Mouse (Mus musculus): ENCODE measurements around the gene C530008M17Rik. TPM values are rescaled to one million over a fixed set of nuclear protein-coding genes. Genes with fewer than 3 reads are reported as not detected.

Gene C530008M17Rik
- polyA plus RNA-seq, 1 experiment = 5.4 TPM

- no peaks in the 10 kb centered on the region for H3K9me3 ChIP-seq (ENCODE audit: control insufficient read depth, low read length)
- H3K36me3 ChIP-seq (ENCODE audit: control insufficient read depth) = peaks cover 53% of the 10 kb centered on the region
- no peak for TF ChIP-seq TAL1 (IDR thresholded peaks at IDR 0.05; ENCODE audit: low read length)
- no peak for TF ChIP-seq GATA1 (IDR thresholded peaks at IDR 0.05; ENCODE audit: low read length)
- H3K4me1 ChIP-seq (ENCODE audit: control insufficient read depth) = peaks cover 15% of the 10 kb centered on the region
- no peaks in the 10 kb centered on the region for H3K27me3 ChIP-seq (ENCODE audit: control insufficient read depth)
- H3K4me3 ChIP-seq (replicated peaks) = no peak overlapping the region
These were observed 51.7 kb downstream of the C530008M17Rik start for GRCm38 (mm10) chr5:76708004-76708403.

GRCm38 (mm10) chr5:76713743-76714142 is 57.4 kb downstream of the C530008M17Rik start:
- Histone ChIP-seq H3K4me1 (ENCODE audit: control insufficient read depth) (no peaks in the 10 kb centered on the region; the same call in 1 of the 2 replicates), H3K4me3 (replicated peaks) (no peak overlapping the region), H3K9me3 (ENCODE audit: control insufficient read depth, low read length) (no peaks in the 10 kb centered on the region), H3K27me3 (ENCODE audit: control insufficient read depth) (no peaks in the 10 kb centered on the region), H3K36me3 (ENCODE audit: control insufficient read depth) (peaks cover 27% of the 10 kb centered on the region)
- TF ChIP-seq GATA1 (IDR thresholded peaks at IDR 0.05; ENCODE audit: low read length) (no peak), TAL1 (IDR thresholded peaks at IDR 0.05; ENCODE audit: low read length) (no peak)

- no peak for TF ChIP-seq TAL1 (IDR thresholded peaks at IDR 0.05; ENCODE audit: low read length)
- no peak for TF ChIP-seq GATA1 (IDR thresholded peaks at IDR 0.05; ENCODE audit: low read length)
- Histone ChIP-seq H3K27me3 (ENCODE audit: control insufficient read depth) (no peaks in the 10 kb centered on the region), H3K4me3 (replicated peaks) (no peak overlapping the region), H3K4me1 (ENCODE audit: control insufficient read depth) (no peaks in the 10 kb centered on the region), H3K9me3 (ENCODE audit: control insufficient read depth, low read length) (peaks cover 22% of the 10 kb centered on the region), H3K36me3 (ENCODE audit: control insufficient read depth) (peaks cover 51% of the 10 kb centered on the region)
These were observed 63.6 kb downstream of the C530008M17Rik start for GRCm38 (mm10) chr5:76719954-76720353.

GRCm38 (mm10) chr5:76724878-76725277 is 68.6 kb downstream of the C530008M17Rik start:
- H3K4me1 ChIP-seq (ENCODE audit: control insufficient read depth) = no peaks in the 10 kb centered on the region
- peaks cover 66% of the 10 kb centered on the region for H3K36me3 ChIP-seq (ENCODE audit: control insufficient read depth)
- peaks cover 23% of the 10 kb centered on the region for H3K9me3 ChIP-seq (ENCODE audit: control insufficient read depth, low read length)
- no peaks in the 10 kb centered on the region for H3K27me3 ChIP-seq (ENCODE audit: control insufficient read depth)
- TF ChIP-seq GATA1 (IDR thresholded peaks at IDR 0.05; ENCODE audit: low read length) (no peak), TAL1 (IDR thresholded peaks at IDR 0.05; ENCODE audit: low read length) (no peak)
- H3K4me3 ChIP-seq (replicated peaks) = no peak overlapping the region

- H3K27me3 ChIP-seq (ENCODE audit: control insufficient read depth) = no peaks in the 10 kb centered on the region
- TF ChIP-seq GATA1 (IDR thresholded peaks at IDR 0.05; ENCODE audit: low read length) (no peak), TAL1 (IDR thresholded peaks at IDR 0.05; ENCODE audit: low read length) (no peak)
- H3K36me3 ChIP-seq (ENCODE audit: control insufficient read depth) = peaks cover 61% of the 10 kb centered on the region
- H3K4me3 ChIP-seq (replicated peaks) = no peak overlapping the region
- peaks cover 18% of the 10 kb centered on the region for H3K9me3 ChIP-seq (ENCODE audit: control insufficient read depth, low read length)
- H3K4me1 ChIP-seq (ENCODE audit: control insufficient read depth) = no peaks in the 10 kb centered on the region
These were observed 70.3 kb downstream of the C530008M17Rik start for GRCm38 (mm10) chr5:76726518-76727103.

- no peak for TF ChIP-seq GATA1 (IDR thresholded peaks at IDR 0.05; ENCODE audit: low read length)
- no peak for TF ChIP-seq TAL1 (IDR thresholded peaks at IDR 0.05; ENCODE audit: low read length)
- Histone ChIP-seq H3K4me3 (replicated peaks) (no peak overlapping the region), H3K9me3 (ENCODE audit: control insufficient read depth, low read length) (no peaks in the 10 kb centered on the region), H3K4me1 (ENCODE audit: control insufficient read depth) (no peaks in the 10 kb centered on the region; the same call in 1 of the 2 replicates), H3K36me3 (ENCODE audit: control insufficient read depth) (peaks cover 39% of the 10 kb centered on the region), H3K27me3 (ENCODE audit: control insufficient read depth) (no peaks in the 10 kb centered on the region)
These were observed 76.8 kb downstream of the C530008M17Rik start for GRCm38 (mm10) chr5:76733055-76733641.

GRCm38 (mm10) chr5:76741463-76741862 is 85.2 kb downstream of the C530008M17Rik start:
- no peak for TF ChIP-seq GATA1 (IDR thresholded peaks at IDR 0.05; ENCODE audit: low read length)
- TF ChIP-seq TAL1 (IDR thresholded peaks at IDR 0.05; ENCODE audit: low read length) = no peak
- Histone ChIP-seq H3K4me3 (replicated peaks) (no peak overlapping the region), H3K27me3 (ENCODE audit: control insufficient read depth) (no peaks in the 10 kb centered on the region), H3K4me1 (ENCODE audit: control insufficient read depth) (peaks cover 7% of the 10 kb centered on the region), H3K9me3 (ENCODE audit: control insufficient read depth, low read length) (no peaks in the 10 kb centered on the region), H3K36me3 (ENCODE audit: control insufficient read depth) (peaks cover 70% of the 10 kb centered on the region)

GRCm38 (mm10) chr5:76742076-76742475 is 85.8 kb downstream of the C530008M17Rik start:
- H3K4me1 ChIP-seq (ENCODE audit: control insufficient read depth) = peaks cover 7% of the 10 kb centered on the region
- no peaks in the 10 kb centered on the region for H3K9me3 ChIP-seq (ENCODE audit: control insufficient read depth, low read length)
- no peaks in the 10 kb centered on the region for H3K27me3 ChIP-seq (ENCODE audit: control insufficient read depth)
- no peak overlapping the region for H3K4me3 ChIP-seq (replicated peaks)
- peaks cover 67% of the 10 kb centered on the region for H3K36me3 ChIP-seq (ENCODE audit: control insufficient read depth)
- no peak for TF ChIP-seq TAL1 (IDR thresholded peaks at IDR 0.05; ENCODE audit: low read length)
- TF ChIP-seq GATA1 (IDR thresholded peaks at IDR 0.05; ENCODE audit: low read length) = no peak

- Histone ChIP-seq H3K4me1 (ENCODE audit: control insufficient read depth) (peaks cover 7% of the 10 kb centered on the region), H3K27me3 (ENCODE audit: control insufficient read depth) (no peaks in the 10 kb centered on the region), H3K9me3 (ENCODE audit: control insufficient read depth, low read length) (no peaks in the 10 kb centered on the region), H3K4me3 (replicated peaks) (no peak overlapping the region), H3K36me3 (ENCODE audit: control insufficient read depth) (peaks cover 44% of the 10 kb centered on the region)
- TF ChIP-seq TAL1 (IDR thresholded peaks at IDR 0.05; ENCODE audit: low read length) = no peak
- TF ChIP-seq GATA1 (IDR thresholded peaks at IDR 0.05; ENCODE audit: low read length) = no peak
These were observed 88.5 kb downstream of the C530008M17Rik start for GRCm38 (mm10) chr5:76744737-76745209.
